Mouse (Mus musculus) hindbrain, embryonic 11.5 days (tissue): Measurements from ENCODE around the gene Sstr2. TPM values are rescaled to one million over a fixed set of nuclear protein-coding genes. Genes with fewer than 3 reads are reported as not detected.

Experiments used
- ATAC-seq: fragments of 200-750 bp; cut with Nextera tagmentation; 2 replicates; pipeline ENCODE4 v1.8.0; 2017; ENCODE audit warnings: mild to moderate bottlenecking, moderate TSS enrichment, moderate library complexity; ENCODE audit not compliant: low FRiP score
- DNase-seq: peaks from one replicate; pipeline ENCODE4 v3.0.0-alpha.2; 2015; ENCODE audit warnings: low spot score
- H3K27ac ChIP-seq: fragments of 300-500 bp; sonication (generic); 2 replicates; pipeline ENCODE4 v1.5.1; 2014; ENCODE audit warnings: mild to moderate bottlenecking, low read depth, low read length
- H3K27me3 ChIP-seq: fragments of 300-500 bp; sonication (generic); 2 replicates; pipeline ENCODE4 v1.6.1; 2014; ENCODE audit warnings: mild to moderate bottlenecking, low read length, moderate library complexity, mixed read lengths; ENCODE audit not compliant: control insufficient read depth, insufficient read depth
- H3K36me3 ChIP-seq: fragments of 300-500 bp; sonication (generic); 2 replicates; pipeline ENCODE4 v1.6.1; 2014; ENCODE audit warnings: mild to moderate bottlenecking, low read length, moderate library complexity, mixed read lengths; ENCODE audit not compliant: control insufficient read depth, insufficient read depth
- H3K4me1 ChIP-seq: fragments of 300-500 bp; sonication (generic); replicated peaks from 2 replicates; pipeline ENCODE4 v1.6.1; 2014; ENCODE audit warnings: low read length, mixed read lengths; ENCODE audit not compliant: control insufficient read depth, insufficient read depth
- H3K4me2 ChIP-seq: fragments of 300-500 bp; sonication (generic); replicated peaks from 2 replicates; pipeline ENCODE4 v1.6.1; 2014; ENCODE audit warnings: mild to moderate bottlenecking, low read depth, low read length
- H3K4me3 ChIP-seq: fragments of 300-500 bp; sonication (generic); 2 replicates; pipeline ENCODE4 v1.5.1; 2014; ENCODE audit warnings: low read depth, low read length
- H3K9ac ChIP-seq: fragments of 300-500 bp; sonication (generic); 2 replicates; pipeline ENCODE4 v1.6.1; 2014; ENCODE audit warnings: low read depth, low read length
- H3K9me3 ChIP-seq: fragments of 300-500 bp; sonication (generic); 2 replicates; pipeline ENCODE4 v1.6.1; 2016; ENCODE audit warnings: low read length; ENCODE audit not compliant: control insufficient read depth
- WGBS: fragments of 180-500 bp; shearing (Covaris S2); extraction: QIAGEN DNeasy Blood & Tissue Kit; methylation state at CpG from one replicate; pipeline ENCODE4 v1.1.7; 2014; 5-methylcytosine and 5-hydroxymethylcytosine counted together
- polyA plus RNA-seq: library from polyadenylated mRNA; unstranded; fragments of >200 nt; fragmentation: Nextera tagmentation; extraction: Ambion mirVana; gene quantifications from 2 replicates; pipeline ENCODE4 v1.2.1, GENCODE M21; 2014

The Sstr2 gene
- polyA plus RNA-seq, 1 experiment from 2014 or later = 41.9 TPM

DNA sequence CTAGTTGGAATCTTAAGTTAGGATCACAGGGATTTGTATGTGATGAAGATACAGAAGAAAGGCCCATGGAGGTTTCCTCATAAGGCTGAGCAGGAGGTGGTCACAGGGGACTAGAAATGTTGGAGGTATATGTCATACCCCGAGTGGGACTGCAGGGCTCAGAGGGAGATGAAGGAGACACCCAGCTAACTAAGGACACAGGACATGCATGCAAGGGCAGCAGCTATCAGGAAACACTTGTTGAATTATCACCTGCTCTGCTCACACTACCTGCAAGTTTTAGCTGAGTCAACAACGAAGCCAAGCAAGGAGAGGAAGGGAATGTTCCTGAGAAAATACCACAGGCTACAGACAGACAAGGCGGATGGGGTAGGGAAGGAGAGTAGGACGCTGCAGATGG is 48.6 kb downstream of the Sstr2 start:
- no peaks in the 10 kb centered on the region for H3K27me3 ChIP-seq
- H3K4me3 ChIP-seq = no peak overlapping the region
- H3K36me3 ChIP-seq = no peaks in the 10 kb centered on the region
- no peak overlapping the region for H3K9ac ChIP-seq
- no peak overlapping the region for H3K27ac ChIP-seq
- H3K9me3 ChIP-seq = no peaks in the 10 kb centered on the region
- no peak overlapping the region for H3K4me2 ChIP-seq
- WGBS = 90% methylated on average over 4 of the region's 4 CpGs
- no peaks in the 10 kb centered on the region for H3K4me1 ChIP-seq
- DNase-seq (no peak), ATAC-seq (no peak)

DNA sequence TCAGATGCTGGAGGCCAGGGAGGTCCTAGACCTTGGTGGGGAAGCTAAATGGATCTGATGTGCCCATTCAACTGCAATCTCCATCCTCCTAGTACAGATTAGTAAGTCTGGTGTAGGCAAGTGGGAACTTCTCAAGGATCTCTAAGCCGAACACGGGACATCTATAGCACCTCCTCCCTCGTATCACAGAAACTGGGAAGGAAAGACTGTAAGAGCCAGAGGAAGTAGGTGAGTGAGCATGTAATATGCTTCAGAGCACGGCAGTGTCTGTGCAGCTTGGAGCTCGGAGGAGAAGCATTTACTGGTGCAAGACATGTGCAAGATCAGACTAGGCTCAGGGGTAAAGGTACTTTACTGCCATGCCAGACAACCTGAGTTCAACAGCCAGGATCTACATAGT is 49.7 kb downstream of the Sstr2 start:
- no peaks in the 10 kb centered on the region for H3K9me3 ChIP-seq
- H3K27ac ChIP-seq = no peak overlapping the region
- H3K4me2 ChIP-seq = no peak overlapping the region
- no peak for DNase-seq
- no peaks in the 10 kb centered on the region for H3K36me3 ChIP-seq
- H3K4me3 ChIP-seq = no peak overlapping the region
- 91% methylated on average over 5 of the region's 5 CpGs for WGBS
- ATAC-seq = no peak
- H3K4me1 ChIP-seq = no peaks in the 10 kb centered on the region
- H3K27me3 ChIP-seq = no peaks in the 10 kb centered on the region
- H3K9ac ChIP-seq = no peak overlapping the region

DNA sequence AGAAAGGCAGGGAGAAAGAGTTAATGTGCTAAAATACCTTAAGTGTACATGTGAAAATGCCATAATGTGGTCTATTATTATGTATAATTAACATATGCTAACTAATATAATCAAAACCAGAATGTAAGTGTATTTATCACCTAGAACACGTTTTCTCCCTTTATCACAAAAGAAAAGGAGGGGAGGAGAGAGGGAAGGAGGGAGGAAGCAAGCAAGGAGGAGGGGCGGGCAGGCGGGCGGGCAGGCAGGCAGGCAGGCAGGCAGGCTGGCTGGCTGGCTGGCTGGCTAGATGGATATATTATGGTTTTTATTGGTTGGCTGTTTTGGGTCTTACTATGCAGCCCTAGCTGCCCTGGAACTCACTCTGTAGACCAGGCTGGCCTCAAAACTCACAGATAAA is 50.6 kb downstream of the Sstr2 start:
- H3K9ac ChIP-seq = no peak overlapping the region
- DNase-seq (no peak), ATAC-seq (no peak)
- 92% methylated on average over 4 of the region's 4 CpGs for WGBS
- H3K36me3 ChIP-seq = no peaks in the 10 kb centered on the region
- H3K4me1 ChIP-seq = no peaks in the 10 kb centered on the region
- no peak overlapping the region for H3K4me2 ChIP-seq
- H3K27me3 ChIP-seq = no peaks in the 10 kb centered on the region
- no peaks in the 10 kb centered on the region for H3K9me3 ChIP-seq
- H3K27ac ChIP-seq = no peak overlapping the region
- no peak overlapping the region for H3K4me3 ChIP-seq

DNA sequence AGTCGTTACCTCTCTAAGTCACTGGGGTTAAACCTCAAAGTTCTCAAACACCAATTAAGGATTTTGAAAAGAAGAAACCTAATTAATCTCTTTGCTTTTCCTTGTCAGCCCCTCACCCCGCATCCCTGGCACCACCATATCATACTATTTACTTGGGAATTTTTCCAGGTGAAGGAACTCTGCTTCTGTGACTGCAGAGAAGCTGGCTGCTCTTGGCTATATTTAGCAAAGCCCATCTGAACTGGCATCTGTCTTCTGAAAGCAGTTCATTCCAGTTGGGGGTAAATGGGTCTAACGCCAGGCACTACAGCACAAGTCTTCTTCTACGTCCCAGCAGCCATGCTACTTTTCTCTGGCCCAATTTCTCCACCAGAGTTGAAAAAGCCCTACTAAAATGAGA is 54.5 kb downstream of the Sstr2 start:
- no peaks in the 10 kb centered on the region for H3K36me3 ChIP-seq
- no peak for DNase-seq
- 96% methylated on average over 4 of the region's 4 CpGs for WGBS

DNA sequence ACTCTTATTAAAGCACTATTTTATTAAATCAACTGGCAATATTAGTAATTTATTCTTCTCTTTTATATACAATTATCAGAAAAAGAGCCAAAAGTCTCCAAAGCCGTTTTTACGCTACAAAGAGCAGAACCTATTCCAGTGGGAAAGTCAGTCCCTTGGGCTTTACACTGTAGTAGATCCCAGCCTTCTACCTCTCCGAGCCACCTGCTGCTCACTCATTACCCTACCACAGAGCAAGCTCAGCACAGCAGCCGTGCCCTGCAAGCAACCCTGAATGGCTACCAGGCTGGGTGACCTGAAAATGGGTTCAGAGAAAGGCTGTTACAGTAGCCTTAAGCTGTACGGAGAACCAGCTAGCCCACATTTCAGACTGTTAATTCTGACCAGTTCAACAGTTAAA is 55.5 kb downstream of the Sstr2 start:
- Histone ChIP-seq H3K9ac (no peak overlapping the region), H3K4me1 (no peaks in the 10 kb centered on the region), H3K36me3 (no peaks in the 10 kb centered on the region), H3K4me3 (no peak overlapping the region), H3K27ac (no peak overlapping the region), H3K27me3 (no peaks in the 10 kb centered on the region), H3K4me2 (no peak overlapping the region), H3K9me3 (no peaks in the 10 kb centered on the region)
- no peak for DNase-seq
- no peak for ATAC-seq
- whole genome bisulfite sequencing = 88% methylated on average over 5 of the region's 5 CpGs

More for the DNA sequence above, 54.5 kb downstream of the Sstr2 start:
- no peak for ATAC-seq
- no peaks in the 10 kb centered on the region for H3K9me3 ChIP-seq
- no peak overlapping the region for H3K4me2 ChIP-seq
- no peak overlapping the region for H3K4me3 ChIP-seq
- no peak overlapping the region for H3K9ac ChIP-seq
- no peak overlapping the region for H3K27ac ChIP-seq
- H3K27me3 ChIP-seq = no peaks in the 10 kb centered on the region
- no peaks in the 10 kb centered on the region for H3K4me1 ChIP-seq

Other genes starting within 250 kb of the Sstr2 start
- gene Cog1, start 29.8 kb downstream of the Sstr2 start, polyA plus RNA-seq = 37.6 and 37.8 TPM in 2 replicates
- gene Slc39a11, start 30.7 kb downstream of the Sstr2 start, polyA plus RNA-seq = 20.1 and 20.4 TPM in 2 replicates
- gene Fam104a, start 64.8 kb downstream of the Sstr2 start, polyA plus RNA-seq = 49.9 and 56.4 TPM in 2 replicates
- 20.2 and 21.0 TPM in 2 replicates for gene D11Wsu47e, start 65.1 kb downstream of the Sstr2 start, polyA plus RNA-seq
- 0.80 and 0.86 TPM in 2 replicates for gene Cpsf4l, start 90.7 kb downstream of the Sstr2 start, polyA plus RNA-seq
- 64.5 and 68.6 TPM in 2 replicates for gene Cdc42ep4, start 132.5 kb downstream of the Sstr2 start, polyA plus RNA-seq